Mouse (Mus musculus) limb, embryonic 15.5 days (tissue): ENCODE data around the gene Hoxb5. TPM values are rescaled to one million over a fixed set of nuclear protein-coding genes. Genes with fewer than 3 reads are reported as not detected.

Experiments used
- ATAC-seq: fragments of 200-750 bp; cut with Nextera tagmentation; 2 replicates; pipeline ENCODE4 v1.8.0; 2017; ENCODE audit warnings: low read depth, moderate TSS enrichment; ENCODE audit not compliant: insufficient number of reproducible peaks, low FRiP score, low TSS enrichment
- H3K27ac ChIP-seq: fragments of 300-500 bp; sonication (generic); 2 replicates; pipeline ENCODE4 v1.5.1; 2015; ENCODE audit warnings: moderate library complexity, mild to moderate bottlenecking, inconsistent platforms
- H3K27me3 ChIP-seq: fragments of 300-500 bp; sonication (generic); 2 replicates; pipeline ENCODE4 v1.6.1; 2015; ENCODE audit warnings: inconsistent platforms
- H3K36me3 ChIP-seq: fragments of 300-500 bp; sonication (generic); 2 replicates; pipeline ENCODE4 v1.6.1; 2015; ENCODE audit warnings: inconsistent platforms
- H3K4me1 ChIP-seq: fragments of 300-500 bp; sonication (generic); 2 replicates; pipeline ENCODE4 v1.6.1; 2015; ENCODE audit warnings: inconsistent platforms
- H3K4me2 ChIP-seq: fragments of 300-500 bp; sonication (generic); 2 replicates; pipeline ENCODE4 v1.6.1; 2015; ENCODE audit warnings: mild to moderate bottlenecking, inconsistent platforms
- H3K4me3 ChIP-seq: fragments of 300-500 bp; sonication (generic); 2 replicates; pipeline ENCODE4 v1.5.1; 2015; ENCODE audit warnings: mild to moderate bottlenecking, inconsistent platforms
- H3K9ac ChIP-seq: fragments of 300-500 bp; sonication (generic); 2 replicates; pipeline ENCODE4 v1.6.1; 2015; ENCODE audit warnings: inconsistent platforms
- H3K9me3 ChIP-seq: fragments of 300-500 bp; sonication (generic); 2 replicates; pipeline ENCODE4 v1.6.1; 2016; ENCODE audit warnings: inconsistent platforms
- WGBS: fragments of 180-500 bp; shearing (Covaris S2); methylation state at CpG from one replicate; pipeline ENCODE4 v1.1.7; 2015; 5-methylcytosine and 5-hydroxymethylcytosine counted together
- polyA plus RNA-seq: library from polyadenylated mRNA; unstranded; fragments of >200 nt; fragmentation: Nextera tagmentation; extraction: Ambion mirVana; gene quantifications from 2 replicates; pipeline ENCODE4 v1.2.1, GENCODE M21; 2015

Gene Hoxb5
- polyA plus RNA-seq, 1 experiment from 2014 or later: 0.73 TPM

GRCm38 (mm10) chr11:96311520-96312417 lies 8.6 kb downstream of the Hoxb5 start:
- WGBS: 2% methylated on average over 31 of the region's 31 CpGs
- no peak overlapping the region for H3K27ac ChIP-seq
- ATAC-seq: 0 out of 2 replicates have a peak, but pooled peaks have one; percentile 67
- no peaks in the 10 kb centered on the region for H3K36me3 ChIP-seq
- peaks cover 18% of the 10 kb centered on the region for H3K4me1 ChIP-seq
- no peaks in the 10 kb centered on the region for H3K9me3 ChIP-seq
- H3K9ac ChIP-seq: no peak overlapping the region
- peaks cover 99% of the 10 kb centered on the region for H3K27me3 ChIP-seq
- H3K4me2 ChIP-seq: peak overlapping the region; percentile 24
- peak overlapping the region; percentile 30 for H3K4me3 ChIP-seq

GRCm38 (mm10) chr11:96313134-96313533 lies 10.0 kb downstream of the Hoxb5 start:
- Histone ChIP-seq H3K4me1 (peaks cover 21% of the 10 kb centered on the region), H3K9ac (no peak overlapping the region)

DNA sequence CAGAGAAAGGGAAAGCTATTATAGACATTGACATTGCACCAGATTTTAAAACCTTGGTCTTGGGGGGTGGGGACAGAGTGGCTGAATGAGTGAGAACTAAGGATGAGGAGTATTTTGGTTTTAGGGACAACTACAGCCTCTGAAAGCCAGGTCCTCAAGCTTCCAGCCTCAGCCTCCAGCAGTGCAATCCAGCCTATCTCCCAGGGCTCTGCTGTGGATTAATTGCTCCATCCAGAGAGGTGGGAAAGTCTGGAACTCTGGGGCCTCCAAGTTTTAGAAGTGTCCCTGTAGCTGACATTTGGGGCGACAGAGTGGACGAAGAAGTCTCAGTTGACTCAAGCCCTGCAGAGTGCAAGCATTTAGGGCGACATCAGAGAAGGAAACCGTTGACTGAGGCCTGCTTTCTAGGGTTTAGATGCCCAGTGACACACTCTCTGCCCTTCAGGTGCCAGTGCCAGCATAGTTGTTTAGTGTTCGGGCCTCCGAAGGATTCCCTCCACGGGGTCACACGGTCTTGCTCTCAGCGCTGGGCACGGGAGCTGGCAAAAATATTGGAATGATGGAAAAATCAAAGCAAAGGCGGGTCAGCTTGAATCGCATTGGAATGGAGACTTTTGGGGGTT lies 10.8 kb downstream of the Hoxb5 start:
- H3K4me2 ChIP-seq: no peak overlapping the region
- ATAC-seq: no peak
- WGBS: 23% methylated on average over 12 of the region's 12 CpGs
- peaks cover 98% of the 10 kb centered on the region for H3K27me3 ChIP-seq
- no peaks in the 10 kb centered on the region for H3K9me3 ChIP-seq
- H3K27ac ChIP-seq: no peak overlapping the region
- peaks cover 29% of the 10 kb centered on the region for H3K4me1 ChIP-seq
- no peak overlapping the region for H3K4me3 ChIP-seq
- no peak overlapping the region for H3K9ac ChIP-seq
- no peaks in the 10 kb centered on the region for H3K36me3 ChIP-seq

More at GRCm38 (mm10) chr11:96313134-96313533, 10.0 kb downstream of the Hoxb5 start:
- peaks cover 98% of the 10 kb centered on the region for H3K27me3 ChIP-seq
- no peaks in the 10 kb centered on the region for H3K36me3 ChIP-seq
- no peak overlapping the region for H3K4me2 ChIP-seq
- H3K9me3 ChIP-seq: no peaks in the 10 kb centered on the region
- H3K4me3 ChIP-seq: no peak overlapping the region
- no peak overlapping the region for H3K27ac ChIP-seq
- 41% methylated on average over 2 of the region's 2 CpGs for WGBS
- no peak for ATAC-seq

GRCm38 (mm10) chr11:96314671-96315343 lies 11.7 kb downstream of the Hoxb5 start:
- peak overlapping the region; percentile 15 for H3K4me3 ChIP-seq
- 4% methylated on average over 34 of the region's 34 CpGs for WGBS
- no peak for ATAC-seq
- peaks cover 29% of the 10 kb centered on the region for H3K4me1 ChIP-seq
- peaks cover 98% of the 10 kb centered on the region for H3K27me3 ChIP-seq
- 0 out of 2 replicates have a peak overlapping the region, but pooled peaks have one; percentile 17 for H3K4me2 ChIP-seq
- no peaks in the 10 kb centered on the region for H3K9me3 ChIP-seq
- H3K36me3 ChIP-seq: no peaks in the 10 kb centered on the region
- no peak overlapping the region for H3K9ac ChIP-seq
- H3K27ac ChIP-seq: no peak overlapping the region

- 13% methylated on average over 5 of the region's 5 CpGs for WGBS
- peaks cover 98% of the 10 kb centered on the region for H3K27me3 ChIP-seq
Observed at GRCm38 (mm10) chr11:96315344-96315681, 12.2 kb downstream of the Hoxb5 start.

GRCm38 (mm10) chr11:96316696-96317607 lies 13.8 kb downstream of the Hoxb5 start:
- Histone ChIP-seq H3K27me3 (peaks cover 99% of the 10 kb centered on the region), H3K4me1 (peaks cover 26% of the 10 kb centered on the region), H3K9ac (no peak overlapping the region), H3K4me3 (no peak overlapping the region), H3K36me3 (no peaks in the 10 kb centered on the region), H3K27ac (no peak overlapping the region), H3K4me2 (no peak overlapping the region), H3K9me3 (no peaks in the 10 kb centered on the region)
- 12% methylated on average over 18 of the region's 18 CpGs for WGBS
- ATAC-seq: no peak

More at GRCm38 (mm10) chr11:96315344-96315681, 12.2 kb downstream of the Hoxb5 start:
- Histone ChIP-seq H3K4me2 (no peak overlapping the region), H3K4me1 (peaks cover 32% of the 10 kb centered on the region), H3K27ac (no peak overlapping the region), H3K4me3 (0 out of 2 replicates have a peak overlapping the region, but pooled peaks have one; percentile 15), H3K9me3 (no peaks in the 10 kb centered on the region), H3K36me3 (no peaks in the 10 kb centered on the region), H3K9ac (no peak overlapping the region)
- no peak for ATAC-seq

DNA sequence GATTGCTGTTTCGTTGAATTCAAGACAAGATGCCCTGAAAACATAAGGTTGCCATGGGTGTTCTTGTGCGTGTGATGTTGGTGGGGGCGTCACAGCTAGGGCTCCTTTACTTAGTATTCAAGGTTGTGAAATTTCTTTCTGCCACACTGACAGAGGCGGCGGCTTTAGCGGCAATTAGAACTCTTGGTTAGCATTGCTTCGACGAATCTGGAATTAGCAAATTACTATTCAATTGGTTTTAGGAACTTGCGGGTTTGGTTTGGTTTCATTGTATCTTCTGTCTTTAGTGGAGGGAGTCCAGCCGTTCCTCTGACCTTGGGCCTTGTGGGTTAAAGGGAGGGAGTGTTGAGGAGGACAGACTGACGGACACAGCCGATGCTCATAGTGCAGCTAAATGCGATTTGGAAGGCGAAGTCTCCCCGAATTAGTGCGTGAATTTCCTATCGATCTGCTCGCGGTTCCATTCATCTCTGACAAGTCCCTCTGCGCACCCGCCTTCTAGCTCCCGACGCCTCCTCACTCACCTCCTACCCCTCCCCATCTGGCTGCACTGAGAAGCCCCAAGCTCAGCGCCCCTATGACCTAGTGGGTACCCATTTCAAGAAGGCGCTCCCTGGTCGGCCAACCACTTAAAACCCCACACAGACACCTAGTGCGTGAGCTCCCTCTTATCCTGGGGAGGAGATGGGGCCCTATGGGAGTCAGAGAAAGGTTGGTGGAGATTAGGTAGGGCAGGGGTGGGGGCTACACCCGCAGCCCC lies 14.7 kb downstream of the Hoxb5 start, which contains the start of gene Hoxb4:
Gene Hoxb4, plus strand, starts transcription at position 660 of the 760 bp plus-strand sequence.
- WGBS: 6% methylated on average over 28 of the region's 28 CpGs
- peak within 1 kb of the TSS; percentile 50 for H3K27ac ChIP-seq
- H3K4me2 ChIP-seq: peak within 1 kb of the TSS; percentile 47
- no peaks in the 10 kb centered on the region for H3K9me3 ChIP-seq
- ATAC-seq: no peak
- peak within 1 kb of the TSS; percentile 39 for H3K4me3 ChIP-seq
- H3K4me1 ChIP-seq: peaks cover 24% of the 10 kb centered on the region
- H3K27me3 ChIP-seq: peaks cover 99% of the 10 kb centered on the region
- no peak within 1 kb of the TSS; the same call in 1 of the 2 replicates for H3K9ac ChIP-seq
- H3K36me3 ChIP-seq: no peaks in the 10 kb centered on the region

DNA sequence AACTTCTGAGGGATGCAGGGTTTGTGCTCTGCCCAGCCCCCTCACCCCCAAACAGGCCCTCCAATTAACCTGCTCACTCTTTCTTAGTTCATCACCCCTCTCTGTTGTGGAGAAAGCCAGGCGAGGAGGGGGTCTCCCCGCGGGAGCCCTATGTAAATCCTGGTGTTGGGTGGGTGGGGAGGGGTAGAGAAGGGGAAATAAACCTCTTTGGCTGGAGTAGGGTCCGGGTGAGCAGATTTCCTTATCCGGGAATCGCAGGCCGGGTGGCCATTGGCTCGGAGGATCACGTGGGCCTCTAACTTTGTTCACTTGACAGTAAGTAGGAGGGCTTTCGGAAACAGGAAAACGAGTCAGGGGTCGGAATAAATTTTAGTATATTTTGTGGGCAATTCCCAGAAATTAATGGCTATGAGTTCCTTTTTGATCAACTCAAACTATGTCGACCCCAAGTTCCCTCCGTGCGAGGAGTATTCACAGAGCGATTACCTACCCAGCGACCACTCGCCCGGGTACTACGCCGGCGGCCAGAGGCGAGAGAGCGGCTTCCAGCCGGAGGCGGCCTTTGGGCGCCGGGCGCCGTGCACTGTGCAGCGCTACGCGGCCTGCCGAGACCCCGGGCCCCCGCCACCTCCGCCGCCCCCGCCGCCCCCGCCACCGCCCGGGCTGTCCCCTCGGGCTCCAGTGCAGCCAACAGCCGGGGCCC lies 15.4 kb downstream of the Hoxb5 start:
- H3K36me3 ChIP-seq: no peaks in the 10 kb centered on the region
- H3K27me3 ChIP-seq: peaks cover 98% of the 10 kb centered on the region
- 1% methylated on average over 44 of the region's 45 CpGs for WGBS
- H3K27ac ChIP-seq: peak overlapping the region; percentile 50
- H3K4me2 ChIP-seq: peak overlapping the region; percentile 47
- peaks cover 24% of the 10 kb centered on the region for H3K4me1 ChIP-seq
- peak overlapping the region; percentile 39 for H3K4me3 ChIP-seq
- no peaks in the 10 kb centered on the region for H3K9me3 ChIP-seq
- no peak overlapping the region; the same call in 1 of the 2 replicates for H3K9ac ChIP-seq
- no peak; the same call in 1 of the 2 replicates for ATAC-seq

DNA sequence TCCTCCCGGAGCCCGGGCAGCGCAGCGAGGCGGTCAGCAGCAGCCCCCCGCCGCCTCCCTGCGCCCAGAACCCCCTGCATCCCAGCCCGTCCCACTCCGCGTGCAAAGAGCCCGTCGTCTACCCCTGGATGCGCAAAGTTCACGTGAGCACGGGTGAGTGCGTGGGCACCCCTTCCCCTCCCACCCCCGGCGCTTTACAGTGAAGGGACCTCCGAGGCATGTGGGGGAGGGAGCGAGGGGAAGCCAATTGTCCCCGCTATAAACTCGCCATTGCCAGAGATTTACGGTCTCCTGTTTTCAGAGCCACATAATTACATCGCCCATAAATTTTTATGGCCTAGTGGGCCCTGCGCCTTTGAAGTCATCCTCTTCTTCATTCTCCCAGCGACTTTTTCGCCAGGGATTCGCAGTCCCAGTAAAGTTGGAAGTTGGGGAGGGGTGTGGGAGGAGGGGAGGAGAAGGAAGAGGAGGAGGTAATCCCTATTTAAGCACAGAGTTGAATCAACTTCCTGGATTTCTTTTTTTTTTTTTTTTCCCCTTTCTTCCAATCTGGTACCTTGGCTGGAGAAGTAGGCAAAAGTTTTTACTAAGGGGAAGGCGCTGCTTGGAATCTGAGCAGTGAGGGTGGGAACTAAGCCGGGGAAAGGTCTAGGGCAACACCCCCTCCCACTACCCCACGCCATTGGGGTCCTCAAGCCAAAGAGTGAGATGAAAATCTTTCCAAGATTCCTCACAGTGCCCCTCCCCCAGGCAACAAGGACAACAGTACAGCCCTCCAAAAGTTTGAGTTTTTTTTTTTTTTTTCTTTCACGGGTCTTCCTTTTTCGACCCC lies 16.2 kb downstream of the Hoxb5 start:
- Histone ChIP-seq H3K4me3 (peak overlapping the region; percentile 39), H3K9ac (no peak overlapping the region; the same call in 1 of the 2 replicates), H3K4me1 (peaks cover 24% of the 10 kb centered on the region), H3K36me3 (no peaks in the 10 kb centered on the region), H3K27me3 (peaks cover 98% of the 10 kb centered on the region), H3K4me2 (peak overlapping the region; percentile 47), H3K27ac (peak overlapping the region; percentile 50), H3K9me3 (no peaks in the 10 kb centered on the region)
- WGBS: under 1% methylated on average over 31 of the region's 34 CpGs
- no peak for ATAC-seq
